Mouse (Mus musculus) left cerebral cortex, adult 11 months (tissue): ENCODE results near the gene Plce1.
"Not testable (repeated sequence)": the region's sequence is repeated elsewhere in the genome, so short reads cannot be mapped to it uniquely, and the experiment has no call there.

Experiments
- DNase-seq: peaks from one replicate; pipeline ENCODE4 v3.0.0; 2022; ENCODE audit warnings: low spot score

Gene Plce1

DNA sequence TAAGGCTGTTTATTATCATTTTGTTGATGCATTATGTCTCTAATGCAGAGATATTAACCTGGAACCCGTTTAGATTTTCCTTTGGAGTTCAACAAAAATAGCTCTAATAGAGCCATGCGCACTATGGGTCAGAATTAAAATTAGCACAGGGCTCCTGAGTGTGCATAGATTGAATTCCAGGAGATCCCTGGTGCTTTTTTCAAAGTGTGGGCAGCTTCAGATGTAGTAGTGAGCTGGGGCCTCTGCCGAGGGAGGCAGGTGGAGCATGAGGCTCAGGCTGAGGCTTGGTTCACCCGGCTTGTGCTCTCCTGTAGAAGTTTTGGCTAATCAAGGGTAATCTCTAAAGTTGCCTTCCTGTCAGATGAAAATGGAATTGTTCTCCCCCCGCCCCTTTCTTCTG, 17.3 kb downstream of the Plce1 start:
- DNase-seq = no peak

DNA sequence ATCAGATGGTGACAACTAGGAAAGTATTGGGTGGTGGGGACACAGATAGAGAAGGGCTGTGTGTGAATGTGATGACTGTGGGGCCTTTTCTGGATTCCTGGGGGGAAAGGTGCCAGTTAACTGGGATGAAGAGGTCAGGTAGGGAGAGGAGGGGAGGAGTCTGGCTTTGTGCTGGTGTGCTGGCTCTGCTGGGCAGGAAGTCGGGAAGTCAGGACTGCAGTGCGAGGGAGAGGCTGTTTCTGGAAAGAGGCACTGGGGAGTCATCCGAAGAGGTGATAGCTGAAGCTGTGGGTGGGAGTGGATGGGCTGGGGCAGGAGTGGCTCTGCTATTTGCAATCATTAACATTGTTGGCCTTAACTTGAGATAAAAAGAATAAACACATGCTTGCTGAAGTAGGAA, 23.7 kb downstream of the Plce1 start:
- DNase-seq = no peak

DNA sequence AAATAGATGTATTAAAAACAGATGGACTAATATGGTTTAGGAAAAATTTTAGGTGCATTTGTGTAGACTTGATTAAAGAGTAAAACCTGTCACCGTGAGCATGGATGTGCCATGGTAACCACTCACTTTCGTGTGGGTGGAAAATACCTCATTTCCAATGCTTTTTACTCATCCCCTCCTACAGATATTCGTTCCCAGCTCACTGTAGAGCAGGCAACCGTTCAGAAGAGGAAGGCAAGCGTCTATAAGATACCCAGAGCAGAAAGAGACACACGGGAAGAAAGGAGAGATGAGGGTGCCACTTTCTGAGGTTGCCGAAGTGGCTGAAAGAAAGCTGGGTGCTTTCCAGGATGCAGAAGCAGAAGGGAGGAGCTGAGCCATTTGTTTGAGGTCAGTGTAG, 25.2 kb downstream of the Plce1 start:
- DNase-seq = peak; percentile 22

DNA sequence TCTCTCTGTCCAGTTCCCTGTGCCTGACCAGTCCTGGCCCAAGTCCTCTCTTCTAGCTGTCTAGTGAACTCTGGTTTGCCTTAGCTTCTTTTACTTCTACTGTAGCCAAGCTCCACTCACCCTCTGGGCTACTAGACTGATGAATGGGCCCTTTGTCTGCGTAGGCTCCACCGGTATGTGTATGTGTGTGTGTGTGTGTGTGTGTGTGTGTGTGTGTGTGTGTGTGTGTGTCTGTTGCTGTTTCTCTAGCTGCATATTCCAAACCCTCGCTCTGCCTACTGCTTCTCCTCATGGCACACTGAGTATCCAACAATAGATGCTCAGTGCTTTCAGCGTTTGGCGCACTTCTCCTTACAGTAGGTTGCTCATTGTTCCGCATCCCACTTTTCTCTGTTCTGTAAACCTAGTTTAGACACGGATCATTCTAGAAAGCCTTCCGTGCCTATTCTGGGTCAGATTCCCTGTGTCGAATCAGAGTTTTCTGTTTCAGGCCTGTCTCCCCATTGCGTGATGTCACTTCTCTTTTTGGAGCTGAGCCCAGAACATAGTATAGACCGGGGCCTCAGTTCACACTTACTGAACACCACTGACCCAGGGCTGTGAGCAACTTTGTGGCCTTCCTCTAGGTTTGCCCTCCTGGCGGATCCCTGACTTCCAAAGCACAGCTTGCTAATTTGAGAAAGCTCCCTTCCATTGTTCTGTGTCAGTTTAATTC, 26.5 kb downstream of the Plce1 start:
- DNase-seq = no peak

DNA sequence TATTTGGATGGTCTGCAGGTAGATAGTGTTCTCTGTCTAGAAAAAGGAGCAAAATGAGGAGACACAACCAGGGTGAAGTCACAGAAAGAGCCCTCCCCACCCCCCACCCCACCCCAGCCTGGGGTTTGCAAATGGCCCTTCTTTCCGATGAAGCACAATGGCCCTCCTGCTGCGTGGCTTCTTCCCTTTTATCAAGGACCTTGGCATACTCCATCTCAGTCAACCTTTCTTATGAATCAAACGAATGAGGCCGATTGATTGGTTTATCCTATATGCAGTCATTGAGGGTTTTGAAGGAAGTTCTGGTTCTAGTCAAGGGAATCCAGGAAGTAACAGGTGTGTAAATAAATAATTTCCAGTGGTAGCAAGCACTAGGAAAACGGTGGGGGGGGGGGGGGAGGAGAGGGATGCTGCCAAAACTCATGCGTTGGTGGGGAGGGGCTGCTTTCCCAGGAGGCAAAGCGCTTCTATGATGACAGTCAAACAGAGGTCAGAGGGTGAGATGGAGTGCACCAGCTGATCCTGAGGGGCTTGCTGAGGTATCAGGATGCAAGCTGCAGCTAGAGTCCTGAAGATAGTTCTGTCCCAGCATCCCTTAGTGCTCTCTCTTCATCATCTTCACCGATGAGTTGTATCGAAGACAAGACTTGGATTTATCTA, 27.2 kb downstream of the Plce1 start:
- DNase-seq = no peak

DNA sequence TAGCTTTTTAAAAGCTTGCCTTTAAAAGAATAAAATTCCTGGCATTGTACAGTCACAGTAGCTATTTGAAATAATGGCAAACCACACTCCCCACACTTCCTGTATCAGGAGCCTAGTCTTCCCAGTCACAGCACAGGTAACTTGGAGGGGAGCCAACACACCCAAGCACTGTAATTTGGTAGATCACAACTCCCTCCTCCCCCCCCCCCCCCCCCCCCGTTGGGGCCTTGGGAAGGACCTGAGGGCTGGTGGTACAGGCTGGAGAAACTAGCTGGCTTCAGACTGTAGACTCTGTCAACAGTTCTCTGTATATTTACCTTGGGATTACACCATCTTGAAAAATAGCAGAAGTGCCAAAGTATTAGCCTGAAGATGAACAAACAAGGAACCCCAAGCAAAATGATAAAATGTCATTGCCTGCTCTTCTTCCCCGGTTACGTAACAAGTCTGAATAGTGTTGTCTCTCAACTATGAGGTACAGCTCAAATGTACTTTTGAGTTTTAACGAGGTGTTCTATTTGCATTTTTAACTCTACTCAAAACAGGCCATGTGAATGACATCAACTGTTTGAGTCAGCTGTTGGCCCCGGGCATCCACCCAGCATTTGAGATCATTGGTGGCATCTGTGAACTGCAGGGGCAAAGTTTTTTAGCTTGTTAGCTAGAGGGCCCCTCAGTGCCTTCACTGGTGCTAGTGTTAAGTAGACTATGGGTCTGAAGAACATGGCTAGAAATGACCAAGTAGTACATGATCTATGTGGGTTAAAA, 33.7 kb downstream of the Plce1 start:
- DNase-seq = no peak

DNA sequence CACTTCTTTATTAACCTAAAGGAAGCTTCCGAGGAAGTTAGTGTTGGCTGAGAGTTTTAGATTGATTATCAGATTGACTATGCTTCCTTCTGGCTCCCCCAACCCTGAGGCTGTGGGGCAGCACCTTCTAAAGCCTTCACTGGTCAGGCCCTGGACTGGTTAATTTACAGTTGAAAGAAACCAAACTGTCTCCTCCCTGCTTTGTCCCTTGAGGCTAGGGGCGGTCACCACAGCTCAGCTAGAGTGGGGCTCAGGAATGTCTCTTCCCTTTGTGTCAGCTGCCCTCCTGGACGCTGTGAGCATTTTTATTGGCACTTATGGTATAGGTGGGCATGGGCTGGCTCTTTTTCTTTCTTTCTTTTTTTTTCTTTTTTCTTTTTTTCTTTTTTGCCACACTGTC, 45.9 kb downstream of the Plce1 start:
- no peak for DNase-seq

DNA sequence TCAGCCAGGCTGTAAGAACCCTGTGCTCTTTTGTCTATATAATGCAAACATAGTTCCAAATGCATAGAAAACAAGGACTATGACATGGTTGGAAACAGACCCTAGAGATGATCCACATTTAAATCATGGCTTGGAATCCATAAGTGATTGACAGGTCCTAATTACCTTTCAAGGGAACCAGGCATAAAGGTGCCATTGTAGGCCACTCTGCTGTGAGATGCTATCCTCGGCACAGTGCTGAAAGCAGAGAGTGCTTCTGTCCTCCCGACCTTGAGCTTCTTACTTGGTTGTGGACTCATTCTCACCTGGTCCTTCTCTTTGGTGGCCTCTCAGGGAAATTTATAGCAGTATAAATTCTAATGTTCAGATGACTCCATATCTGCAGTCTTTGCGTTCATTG, 46.6 kb downstream of the Plce1 start:
- no peak for DNase-seq

DNA sequence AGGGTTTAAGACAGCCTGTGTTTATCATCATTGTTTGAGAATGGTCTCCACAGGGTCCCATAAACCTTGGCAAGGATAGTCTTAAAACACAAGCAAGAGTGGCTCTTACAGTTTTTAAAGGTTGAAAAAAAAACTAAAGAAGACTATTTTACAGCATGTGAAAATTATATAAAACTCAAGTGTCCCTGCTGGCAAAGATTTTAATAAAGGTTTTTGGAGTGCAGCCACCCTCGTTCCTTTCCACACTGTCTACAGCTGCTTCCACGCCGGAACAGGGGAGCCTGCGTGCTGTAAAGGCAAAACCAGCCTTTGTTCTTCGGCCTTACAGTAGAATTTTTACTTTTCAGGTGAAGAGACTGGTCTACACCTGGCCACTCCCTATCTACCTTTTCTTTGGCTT, 52.3 kb downstream of the Plce1 start:
- no peak for DNase-seq

DNA sequence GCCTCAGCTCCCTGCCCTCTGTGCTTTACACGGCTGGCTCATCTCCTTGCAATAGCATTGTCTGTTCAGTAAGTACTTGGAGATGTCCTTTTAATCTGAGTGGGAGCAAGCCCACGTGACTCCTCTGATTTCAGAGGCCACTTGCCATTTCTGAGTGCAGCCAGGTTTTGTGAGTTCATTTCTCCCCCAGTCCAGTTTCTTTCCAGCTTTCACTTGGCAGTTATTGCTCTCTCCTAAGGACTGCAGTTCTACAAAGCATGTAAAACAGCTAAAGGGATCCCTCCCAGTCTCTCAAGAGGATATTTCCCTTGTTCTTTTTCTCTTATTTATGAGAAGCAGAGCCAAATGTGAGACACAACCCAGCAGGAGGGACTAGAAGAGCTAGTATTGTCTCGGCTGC, 58.4 kb downstream of the Plce1 start:
- no peak for DNase-seq

DNA sequence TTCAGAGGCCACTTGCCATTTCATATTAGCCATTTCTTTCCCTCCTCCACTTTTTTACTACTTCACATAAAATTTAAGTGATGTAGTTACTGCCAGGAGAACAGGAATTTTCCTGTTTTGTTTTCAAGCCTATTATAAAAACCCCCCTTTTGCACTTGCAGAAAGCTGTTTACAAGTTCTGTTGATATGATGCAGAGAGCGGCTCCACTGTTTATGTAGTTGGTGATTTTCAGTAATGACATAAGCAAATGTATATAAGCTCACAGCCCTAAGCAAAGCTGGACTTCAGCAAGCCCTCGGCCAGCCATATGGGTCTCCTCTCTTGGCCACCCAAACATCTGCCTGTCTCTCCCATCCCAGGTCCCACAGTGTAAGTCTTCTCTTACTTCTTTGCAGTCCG, 59.6 kb downstream of the Plce1 start:
- no peak for DNase-seq

DNA sequence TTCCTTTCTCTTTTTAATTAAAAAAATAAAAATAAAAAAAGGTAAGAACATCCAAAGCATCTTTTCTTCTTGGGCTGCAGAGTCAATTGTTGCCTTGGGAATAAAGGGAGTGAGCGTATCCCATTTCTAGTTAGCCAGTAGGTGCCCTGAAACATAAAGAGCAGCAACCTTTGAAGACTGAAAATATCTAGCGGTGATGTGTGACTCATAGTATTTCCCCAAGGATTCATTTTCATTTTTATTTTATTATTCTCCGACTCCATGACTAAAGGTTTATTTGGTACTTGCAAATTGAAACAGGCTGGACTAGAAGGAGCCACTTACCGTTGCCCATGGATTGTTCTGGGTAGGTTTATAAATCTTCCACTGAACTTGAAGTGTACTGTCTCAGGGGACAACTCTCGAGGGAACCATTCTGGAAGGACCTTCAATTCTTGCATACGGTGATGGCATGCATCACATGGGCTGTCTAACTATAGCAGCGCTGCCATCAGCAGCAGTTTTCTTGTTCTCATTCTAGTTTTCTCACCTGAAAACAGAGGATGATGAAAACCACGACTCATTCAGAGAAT, 68.7 kb downstream of the Plce1 start:
- DNase-seq = no peak

DNA sequence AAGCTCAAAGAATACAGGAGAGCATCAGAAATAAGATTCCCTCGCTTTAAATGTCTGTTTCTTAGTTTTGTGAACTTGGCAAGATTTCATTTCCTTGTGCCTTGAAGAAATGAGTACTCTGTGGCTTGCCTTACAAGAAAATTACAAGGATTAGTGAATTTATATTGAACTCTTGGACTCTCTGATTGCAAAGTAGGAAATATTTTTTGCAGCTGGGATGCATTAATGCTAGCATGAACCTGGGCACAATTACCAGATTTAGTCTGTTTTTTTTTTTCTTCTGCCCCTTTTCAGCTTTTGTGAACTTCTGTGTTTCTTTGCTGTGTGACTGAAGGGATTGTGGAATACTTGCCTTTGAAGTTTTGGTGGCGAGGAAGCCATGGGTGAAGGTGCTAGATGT, 72.6 kb downstream of the Plce1 start:
- no peak for DNase-seq

DNA sequence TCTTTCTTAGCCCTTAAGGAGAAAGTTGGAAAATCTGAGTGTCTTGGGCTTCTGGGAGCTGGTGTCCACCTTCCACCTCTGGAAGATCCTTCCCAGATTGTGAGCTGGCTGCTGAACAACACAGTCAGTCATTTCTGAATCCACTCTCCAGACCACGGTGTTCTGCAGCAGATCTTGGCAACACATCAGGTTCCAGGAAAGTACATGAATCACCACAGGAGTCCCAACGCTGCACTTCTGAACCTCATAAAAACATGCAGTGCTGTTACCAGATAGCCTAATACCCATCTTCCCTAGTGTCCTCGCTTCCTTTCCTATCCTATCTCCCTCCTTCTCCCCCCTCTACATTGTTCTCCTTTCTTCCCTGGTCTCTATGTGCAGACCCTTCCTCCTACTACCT, 74.5 kb downstream of the Plce1 start:
- no peak for DNase-seq

DNA sequence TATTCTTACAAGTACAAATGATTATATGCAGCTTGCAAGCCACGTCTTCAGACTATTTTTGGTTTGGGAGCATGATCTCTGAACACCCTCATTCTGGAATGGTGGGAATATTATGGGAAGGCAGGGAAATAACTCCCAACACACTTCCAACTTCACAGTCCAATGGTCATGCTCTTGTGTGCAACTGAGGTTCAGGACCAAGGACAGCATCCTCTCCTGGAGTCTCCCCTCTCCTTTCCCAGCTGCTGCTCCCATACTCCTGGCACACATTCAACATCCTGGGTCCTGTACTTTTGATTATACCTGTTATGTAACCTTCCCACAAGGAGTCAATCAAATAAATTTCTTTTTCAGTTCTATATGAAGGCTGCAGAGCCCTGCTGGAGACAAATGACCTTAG, 77.9 kb downstream of the Plce1 start:
- DNase-seq = no peak

DNA sequence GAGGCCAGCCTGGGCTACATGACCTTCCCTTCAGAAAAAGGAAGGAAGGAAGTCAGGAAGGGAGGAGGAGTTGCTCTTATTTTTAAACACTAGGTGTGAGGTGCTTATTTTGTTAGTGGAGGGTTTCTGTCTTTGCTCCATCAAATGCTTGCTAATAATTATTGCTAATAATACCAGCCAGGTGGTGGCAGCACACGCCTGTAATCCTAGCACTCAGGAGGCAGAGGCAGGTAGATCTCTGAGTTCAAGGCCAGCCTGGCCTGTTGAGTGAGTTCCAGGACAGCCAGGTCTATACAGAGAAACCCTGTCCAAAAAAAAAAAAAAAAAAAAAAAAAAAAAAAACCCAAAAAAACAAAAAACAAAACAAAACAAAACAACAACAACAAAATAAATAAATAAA, 81.0 kb downstream of the Plce1 start:
- DNase-seq = not testable (repeated sequence)

DNA sequence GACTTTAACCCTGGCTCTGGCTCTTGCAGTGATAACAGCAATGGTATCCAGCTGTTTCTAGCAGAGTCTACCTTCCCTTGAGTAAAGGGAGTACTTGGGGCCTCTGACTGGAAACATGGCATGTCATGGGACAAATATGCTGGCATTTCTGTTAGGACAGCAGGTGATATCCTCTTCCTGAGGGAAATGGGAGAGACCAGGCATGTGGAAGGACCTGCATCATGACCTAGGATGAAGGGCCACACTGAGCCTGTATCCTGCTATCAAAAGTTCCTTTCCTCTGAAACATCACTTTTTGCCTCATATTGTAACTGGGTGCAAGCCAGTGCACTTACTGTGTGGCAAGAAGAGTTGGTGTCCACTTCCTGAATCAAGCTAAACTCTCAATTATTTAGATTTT, 85.2 kb downstream of the Plce1 start:
- DNase-seq = no peak

DNA sequence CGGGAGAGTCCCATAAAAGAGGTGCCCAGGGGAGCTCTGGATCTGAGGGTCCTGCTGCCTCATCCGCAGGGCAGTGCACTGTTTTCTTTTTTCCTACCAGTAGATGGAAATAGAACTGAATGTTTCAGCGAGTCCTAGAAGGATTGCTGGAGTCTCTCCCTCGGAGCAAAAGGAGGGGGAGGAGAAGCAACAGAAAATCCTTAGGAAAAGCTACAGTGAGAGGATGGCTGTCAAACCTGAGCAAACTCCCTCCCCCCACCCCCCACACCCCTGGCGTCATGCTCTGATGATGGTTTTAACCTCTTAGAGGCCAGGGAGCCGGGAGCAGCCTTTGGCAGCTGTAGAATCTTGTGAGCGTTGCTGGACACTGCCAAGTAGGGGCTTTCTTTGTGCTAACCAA, 85.8 kb downstream of the Plce1 start:
- DNase-seq = peak; percentile 4

DNA sequence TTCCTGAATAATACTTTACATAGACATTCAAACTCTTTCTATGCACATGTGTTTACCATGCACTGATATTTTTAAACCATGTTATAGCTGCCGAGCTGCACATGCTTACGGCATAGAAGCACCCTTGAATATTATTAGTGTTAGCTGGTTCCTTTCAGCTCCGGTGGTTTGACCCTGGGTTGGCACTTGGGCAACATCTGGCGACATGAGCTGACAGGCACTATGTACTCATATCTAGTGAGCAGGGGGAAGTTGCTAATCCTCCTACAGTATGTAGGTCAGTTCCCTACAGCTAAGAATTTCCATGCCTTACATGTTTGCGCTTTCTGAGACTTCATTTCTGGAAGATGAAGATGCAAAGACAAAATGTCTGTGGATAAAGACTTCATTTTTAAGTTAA, 86.4 kb downstream of the Plce1 start:
- no peak for DNase-seq

DNA sequence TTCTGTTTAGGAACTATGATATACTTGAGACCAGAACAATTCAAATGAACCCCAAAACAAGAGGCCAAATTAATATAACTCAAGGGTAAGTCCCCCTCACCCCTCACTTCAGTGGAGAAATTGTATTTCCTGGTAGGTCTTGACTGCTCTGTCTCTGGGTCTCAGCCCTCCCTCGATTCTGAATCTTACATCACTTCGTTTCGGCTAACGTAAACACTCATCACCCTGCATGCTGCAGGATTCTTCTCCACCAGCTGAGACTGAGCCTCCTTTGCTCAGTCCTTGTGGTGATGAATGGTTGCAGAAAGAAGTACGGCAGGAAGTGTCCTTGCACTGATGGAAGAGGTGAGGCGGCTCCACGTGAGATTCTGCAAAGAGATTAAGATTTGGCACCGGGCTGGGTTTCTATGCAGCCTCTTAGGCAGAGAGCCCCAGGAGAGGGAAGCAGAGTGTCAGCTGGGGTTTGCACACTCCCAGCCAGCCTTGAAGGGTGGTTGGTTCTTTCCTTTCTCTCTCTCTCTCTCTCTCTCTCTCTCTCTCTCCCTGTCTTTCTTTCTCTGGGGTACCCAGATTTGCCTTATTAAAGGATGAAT, 97.7 kb downstream of the Plce1 start:
- no peak for DNase-seq

DNA sequence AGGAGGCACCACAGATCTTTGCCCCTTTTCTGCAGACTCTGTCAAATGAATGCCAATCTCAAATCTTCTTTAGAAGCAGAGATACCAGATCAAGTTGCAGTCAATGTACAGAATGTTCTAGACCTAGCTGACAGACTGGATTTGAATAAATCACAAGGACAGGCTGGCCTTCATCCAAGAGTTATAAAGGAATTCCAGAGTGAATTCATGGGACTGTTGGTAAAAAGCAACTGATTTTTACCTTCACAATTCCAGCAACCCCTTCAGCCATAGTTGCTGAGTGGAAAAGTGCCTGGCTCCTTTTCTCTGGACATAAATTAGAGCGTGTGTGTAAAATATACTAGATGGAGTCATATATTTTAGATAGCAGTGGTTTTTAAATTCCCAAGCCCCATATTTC, 102.0 kb downstream of the Plce1 start:
- DNase-seq = no peak

DNA sequence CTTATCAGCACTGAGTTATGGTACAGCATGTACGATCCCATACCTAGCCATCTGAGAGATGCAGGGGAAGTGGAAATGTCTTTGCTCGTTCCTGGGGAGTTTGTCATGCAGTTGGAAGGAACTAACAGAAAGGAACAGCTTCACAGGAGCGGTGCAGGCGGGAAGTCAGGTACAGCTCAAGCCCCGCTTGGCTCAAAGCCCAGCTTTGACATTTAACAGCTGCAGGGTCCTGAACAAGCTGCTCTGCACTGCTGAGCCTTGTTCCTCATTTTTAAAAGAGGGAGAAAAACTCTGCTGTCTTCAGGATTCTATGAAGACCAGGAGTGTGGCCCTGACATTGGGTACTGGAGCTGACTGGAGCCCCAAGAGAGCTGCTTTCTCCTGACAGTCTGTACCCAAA, 106.7 kb downstream of the Plce1 start:
- no peak for DNase-seq

DNA sequence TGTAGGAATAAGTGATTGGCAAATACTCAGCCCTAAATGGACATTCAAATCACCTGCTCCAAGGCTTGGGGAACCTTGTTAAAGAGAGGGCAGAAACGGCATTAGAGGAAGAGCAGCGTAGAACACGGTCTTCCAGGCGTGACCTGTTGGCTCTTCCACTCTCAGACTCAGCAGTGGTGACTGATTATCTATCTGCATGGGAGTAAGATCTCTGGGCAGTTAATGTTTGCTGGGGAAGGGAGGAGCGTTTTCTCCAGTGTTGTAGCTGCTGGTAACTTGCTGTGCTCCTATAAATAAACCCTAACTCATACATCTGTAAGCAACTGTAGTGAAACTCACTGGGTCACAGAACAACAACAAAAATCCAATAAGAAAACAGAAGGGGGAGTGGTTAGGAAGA, 108.6 kb downstream of the Plce1 start:
- no peak for DNase-seq
